Mouse (Mus musculus) midbrain, embryonic 14.5 days (tissue): Measurements from ENCODE around the gene Il1rn. TPM values are rescaled to one million over a fixed set of nuclear protein-coding genes. Genes with fewer than 3 reads are reported as not detected.

ENCODE experiments used
- ATAC-seq: fragments of 200-750 bp; cut with Nextera tagmentation; 2 replicates; pipeline ENCODE4 v1.8.0; 2017; ENCODE audit warnings: moderate number of reproducible peaks, moderate library complexity; ENCODE audit not compliant: low FRiP score, low TSS enrichment
- DNase-seq: peaks from one replicate; pipeline ENCODE4 v3.0.0-alpha.2; 2015
- H3K27ac ChIP-seq: fragments of 300-500 bp; sonication (generic); replicated peaks from 2 replicates; pipeline ENCODE4 v1.5.1; 2014; ENCODE audit warnings: mild to moderate bottlenecking, low read depth, low read length, moderate library complexity
- H3K27me3 ChIP-seq: fragments of 300-500 bp; sonication (generic); 2 replicates; pipeline ENCODE4 v1.6.1; 2014; ENCODE audit warnings: low read length, control low read depth, mixed read lengths; ENCODE audit not compliant: control insufficient read depth, insufficient read depth
- H3K36me3 ChIP-seq: fragments of 300-500 bp; sonication (generic); 2 replicates; pipeline ENCODE4 v1.6.1; 2014; ENCODE audit warnings: low read length, control low read depth; ENCODE audit not compliant: control insufficient read depth, insufficient read depth
- H3K4me1 ChIP-seq: fragments of 300-500 bp; sonication (generic); 2 replicates; pipeline ENCODE4 v1.6.1; 2014; ENCODE audit warnings: mild to moderate bottlenecking, antibody characterized with exemption, low read length, control low read depth; ENCODE audit not compliant: control insufficient read depth, insufficient read depth
- H3K4me2 ChIP-seq: fragments of 300-500 bp; sonication (generic); 2 replicates; pipeline ENCODE4 v1.6.1; 2014; ENCODE audit warnings: mild to moderate bottlenecking, low read length, moderate library complexity
- H3K4me3 ChIP-seq: fragments of 300-500 bp; sonication (generic); replicated peaks from 2 replicates; pipeline ENCODE4 v1.5.1; 2014; ENCODE audit warnings: low read depth, low read length
- H3K9ac ChIP-seq: fragments of 300-500 bp; sonication (generic); replicated peaks from 2 replicates; pipeline ENCODE4 v1.6.1; 2014; ENCODE audit warnings: mild to moderate bottlenecking, low read length, moderate library complexity
- H3K9me3 ChIP-seq: fragments of 300-500 bp; sonication (generic); 2 replicates; pipeline ENCODE4 v1.6.1; 2016; ENCODE audit warnings: low read length, control low read depth, mixed read lengths; ENCODE audit not compliant: control insufficient read depth
- whole genome bisulfite sequencing: fragments of 180-500 bp; shearing (Covaris S2); extraction: QIAGEN DNeasy Blood & Tissue Kit; methylation state at CpG from one replicate; pipeline ENCODE4 v1.1.7; 2014; 5-methylcytosine and 5-hydroxymethylcytosine counted together
- polyA plus RNA-seq: library from polyadenylated mRNA; unstranded; fragments of >200 nt; fragmentation: Nextera tagmentation; extraction: Ambion mirVana; gene quantifications from 2 replicates; pipeline ENCODE4 v1.2.1, GENCODE M21; 2014

Il1rn gene
- 1.7 TPM in 1 of 2 replicates, not detected in the other for polyA plus RNA-seq

- ATAC-seq (no peak), DNase-seq (no peak)
- Histone ChIP-seq H3K4me1 (no peaks in the 10 kb centered on the region), H3K4me2 (no peak within 1 kb of the TSS), H3K27me3 (no peaks in the 10 kb centered on the region), H3K4me3 (no peak within 1 kb of the TSS), H3K27ac (no peak within 1 kb of the TSS), H3K9ac (no peak within 1 kb of the TSS), H3K9me3 (no peaks in the 10 kb centered on the region), H3K36me3 (no peaks in the 10 kb centered on the region)
- 79% methylated on average over 2 of the region's 2 CpGs for WGBS
Measured at GRCm38 (mm10) chr2:24336545-24336944, at the start of gene Il1rn. Gene Il1rn (plus strand): TSS chr2:24336853.

- ATAC-seq (no peak), DNase-seq (no peak)
- Histone ChIP-seq H3K4me1 (no peaks in the 10 kb centered on the region), H3K36me3 (no peaks in the 10 kb centered on the region), H3K27me3 (no peaks in the 10 kb centered on the region), H3K9ac (no peak within 1 kb of the TSS), H3K4me3 (no peak within 1 kb of the TSS), H3K9me3 (no peaks in the 10 kb centered on the region), H3K27ac (no peak within 1 kb of the TSS), H3K4me2 (no peak within 1 kb of the TSS)
- WGBS: 86% methylated on average over 5 of the region's 5 CpGs
Measured at GRCm38 (mm10) chr2:24290896-24291295, 45.8 kb upstream of the Il1rn start, which contains the start of gene Il1f10. Gene Il1f10 (plus strand): TSS chr2:24291196.

- no peaks in the 10 kb centered on the region for H3K4me1 ChIP-seq
- no peak for ATAC-seq
Measured at GRCm38 (mm10) chr2:24294616-24295015, 42.0 kb upstream of the Il1rn start.

GRCm38 (mm10) chr2:24296837-24297236, 39.8 kb upstream of the Il1rn start:
- H3K27me3 ChIP-seq: no peaks in the 10 kb centered on the region
- H3K4me2 ChIP-seq: no peak overlapping the region
- 14% methylated on average over 3 of the region's 3 CpGs for WGBS
- peak; percentile 91 for DNase-seq
- ATAC-seq: no peak
- no peaks in the 10 kb centered on the region for H3K4me1 ChIP-seq
- no peak overlapping the region for H3K27ac ChIP-seq
- H3K9ac ChIP-seq: no peak overlapping the region
- H3K4me3 ChIP-seq: no peak overlapping the region
- H3K9me3 ChIP-seq: no peaks in the 10 kb centered on the region
- H3K36me3 ChIP-seq: no peaks in the 10 kb centered on the region

More at GRCm38 (mm10) chr2:24294616-24295015, 42.0 kb upstream of the Il1rn start:
- H3K27ac ChIP-seq: no peak overlapping the region
- H3K4me2 ChIP-seq: no peak overlapping the region
- H3K9ac ChIP-seq: no peak overlapping the region
- no peaks in the 10 kb centered on the region for H3K36me3 ChIP-seq
- no peak for DNase-seq
- no peak overlapping the region for H3K4me3 ChIP-seq
- WGBS: 74% methylated on average over 1 of the region's 1 CpGs
- H3K27me3 ChIP-seq: no peaks in the 10 kb centered on the region
- H3K9me3 ChIP-seq: no peaks in the 10 kb centered on the region

- WGBS: 84% methylated on average over 6 of the region's 6 CpGs
Measured at GRCm38 (mm10) chr2:24311302-24312001, 25.2 kb upstream of the Il1rn start.

GRCm38 (mm10) chr2:24316919-24317318, 19.7 kb upstream of the Il1rn start:
- no peaks in the 10 kb centered on the region for H3K9me3 ChIP-seq
- DNase-seq: no peak
- 81% methylated on average over 1 of the region's 1 CpGs for WGBS
- no peaks in the 10 kb centered on the region for H3K27me3 ChIP-seq
- no peak overlapping the region for H3K9ac ChIP-seq
- ATAC-seq: no peak
- H3K4me2 ChIP-seq: no peak overlapping the region
- no peaks in the 10 kb centered on the region for H3K4me1 ChIP-seq
- no peaks in the 10 kb centered on the region for H3K36me3 ChIP-seq
- H3K27ac ChIP-seq: no peak overlapping the region
- H3K4me3 ChIP-seq: no peak overlapping the region

More at GRCm38 (mm10) chr2:24311302-24312001, 25.2 kb upstream of the Il1rn start:
- Histone ChIP-seq H3K27ac (no peak overlapping the region), H3K27me3 (no peaks in the 10 kb centered on the region), H3K9ac (no peak overlapping the region), H3K36me3 (no peaks in the 10 kb centered on the region), H3K4me3 (no peak overlapping the region), H3K4me1 (no peaks in the 10 kb centered on the region), H3K4me2 (no peak overlapping the region), H3K9me3 (no peaks in the 10 kb centered on the region)
- ATAC-seq (no peak), DNase-seq (no peak)

GRCm38 (mm10) chr2:24317919-24318598, 18.6 kb upstream of the Il1rn start:
- no peak overlapping the region for H3K27ac ChIP-seq
- no peaks in the 10 kb centered on the region for H3K4me1 ChIP-seq
- no peaks in the 10 kb centered on the region for H3K9me3 ChIP-seq
- H3K36me3 ChIP-seq: no peaks in the 10 kb centered on the region
- H3K4me3 ChIP-seq: no peak overlapping the region
- H3K4me2 ChIP-seq: no peak overlapping the region
- H3K27me3 ChIP-seq: no peaks in the 10 kb centered on the region
- ATAC-seq (no peak), DNase-seq (no peak)
- H3K9ac ChIP-seq: no peak overlapping the region
- WGBS: 86% methylated on average over 4 of the region's 4 CpGs

- Histone ChIP-seq H3K27ac (no peak overlapping the region), H3K4me2 (no peak overlapping the region), H3K9me3 (no peaks in the 10 kb centered on the region), H3K36me3 (no peaks in the 10 kb centered on the region), H3K27me3 (no peaks in the 10 kb centered on the region), H3K4me3 (no peak overlapping the region), H3K4me1 (no peaks in the 10 kb centered on the region), H3K9ac (no peak overlapping the region)
- ATAC-seq (no peak), DNase-seq (no peak)
- WGBS: 70% methylated on average over 3 of the region's 3 CpGs
Measured at GRCm38 (mm10) chr2:24335333-24335732, 1.3 kb upstream of the Il1rn start.
